In genomic region chr14:74350751-74351150, GRCm38 (mm10) we compare ENCODE assay signal across 32 mouse cellular contexts.
"Had no signal": no experiment of that assay in that cellular context is flagged by ENCODE, and none has a peak within 500 bp of the region (broad histone marks: within the 10 kb centered on the region; RNA-seq: fewer than 3 reads in every experiment).

No protein-coding gene starts in this region.

- ATAC-seq: liver, embryonic 12.5 days; liver, postnatal 0 days; lung, postnatal 0 days; midbrain, embryonic 13.5 days; midbrain, embryonic 15.5 days; midbrain, embryonic 16.5 days had no signal

- H3K4me2 ChIP-seq: limb, embryonic 12.5 days; limb, embryonic 13.5 days; limb, embryonic 15.5 days; liver, embryonic 11.5 days; liver, embryonic 12.5 days; liver, embryonic 13.5 days; liver, embryonic 15.5 days; lung, embryonic 14.5 days; lung, embryonic 15.5 days; midbrain, embryonic 11.5 days; midbrain, embryonic 12.5 days; midbrain, embryonic 13.5 days; midbrain, embryonic 15.5 days; neural tube, embryonic 12.5 days had no signal

- H3K9me3 ChIP-seq: limb, embryonic 10.5 days; limb, embryonic 12.5 days; limb, embryonic 13.5 days; limb, embryonic 15.5 days; liver, embryonic 12.5 days; liver, embryonic 13.5 days; liver, embryonic 15.5 days; lung, embryonic 15.5 days; megakaryocyte, embryonic 14.5 days; midbrain, embryonic 10.5 days; midbrain, embryonic 12.5 days; midbrain, embryonic 13.5 days; midbrain, embryonic 15.5 days; neural tube, embryonic 12.5 days had no signal

- H3K4me1 ChIP-seq: limb, embryonic 10.5 days; limb, embryonic 12.5 days; limb, embryonic 13.5 days; limb, embryonic 15.5 days; liver, embryonic 12.5 days; liver, embryonic 13.5 days; liver, embryonic 15.5 days; lung, embryonic 15.5 days; midbrain, embryonic 10.5 days; midbrain, embryonic 12.5 days; midbrain, embryonic 13.5 days; midbrain, embryonic 15.5 days; neural tube, embryonic 12.5 days had no signal

- DNase-seq: left cerebral cortex, postnatal 4 days; liver; liver, embryonic 13.5 days; liver, postnatal 0 days; lung, adult 18-20 months; lung, adult 2 months; lung, embryonic 14.5 days; lung, postnatal 10 days; lung, postnatal 14 days; lung, postnatal 36 days; lung, postnatal 4 days; midbrain, embryonic 14.5 days had no signal

- H3K4me3 ChIP-seq: limb, embryonic 10.5 days; limb, embryonic 12.5 days; limb, embryonic 13.5 days; limb, embryonic 15.5 days; liver, embryonic 12.5 days; liver, embryonic 13.5 days; liver, embryonic 15.5 days; lung, embryonic 15.5 days; megakaryocyte, embryonic 14.5 days; midbrain, embryonic 10.5 days; midbrain, embryonic 12.5 days; midbrain, embryonic 13.5 days; midbrain, embryonic 15.5 days; myocyte; neural tube, embryonic 12.5 days had no signal

- H3K9ac ChIP-seq: limb, embryonic 12.5 days; limb, embryonic 13.5 days; limb, embryonic 15.5 days; liver, embryonic 12.5 days; liver, embryonic 13.5 days; liver, embryonic 14.5 days; liver, embryonic 15.5 days; liver, postnatal 0 days; lung, embryonic 14.5 days; lung, embryonic 15.5 days; midbrain, embryonic 12.5 days; midbrain, embryonic 13.5 days; midbrain, embryonic 15.5 days; neural tube, embryonic 12.5 days had no signal

- H3K27ac ChIP-seq: limb, embryonic 10.5 days; limb, embryonic 12.5 days; limb, embryonic 13.5 days; limb, embryonic 15.5 days; liver, embryonic 12.5 days; liver, embryonic 13.5 days; liver, embryonic 14.5 days; liver, embryonic 15.5 days; lung, embryonic 15.5 days; macrophage; midbrain, embryonic 10.5 days; midbrain, embryonic 12.5 days; midbrain, embryonic 13.5 days; midbrain, embryonic 15.5 days; neural tube, embryonic 12.5 days had no signal

- H3K27me3 ChIP-seq: limb, embryonic 12.5 days; limb, embryonic 13.5 days; limb, embryonic 15.5 days; liver, embryonic 12.5 days; liver, embryonic 13.5 days; liver, embryonic 15.5 days; lung, embryonic 15.5 days; midbrain, embryonic 12.5 days; midbrain, embryonic 13.5 days; midbrain, embryonic 15.5 days; neural tube, embryonic 12.5 days had no signal

- H3K36me3 ChIP-seq: limb, embryonic 10.5 days; limb, embryonic 12.5 days; limb, embryonic 13.5 days; limb, embryonic 15.5 days; liver, embryonic 12.5 days; liver, embryonic 13.5 days; liver, embryonic 15.5 days; lung, embryonic 15.5 days; midbrain, embryonic 10.5 days; midbrain, embryonic 12.5 days; midbrain, embryonic 13.5 days; midbrain, embryonic 15.5 days; neural tube, embryonic 12.5 days had no signal
